Mouse (Mus musculus) hindbrain, embryonic 14.5 days (tissue): Measurements from ENCODE around the gene Gmnc. TPM values are rescaled to one million over a fixed set of nuclear protein-coding genes. Genes with fewer than 3 reads are reported as not detected.

Experiments used
- ATAC-seq: fragments of 200-750 bp; cut with Nextera tagmentation; 2 replicates; pipeline ENCODE4 v1.8.0; 2017; ENCODE audit warnings: moderate number of reproducible peaks, mild to moderate bottlenecking, moderate TSS enrichment, moderate library complexity; ENCODE audit not compliant: low FRiP score
- DNase-seq: peaks from one replicate; pipeline ENCODE4 v3.0.0-alpha.2; 2015; ENCODE audit warnings: low spot score
- H3K27ac ChIP-seq: fragments of 300-500 bp; sonication (generic); 2 replicates; pipeline ENCODE4 v1.5.1; 2014; ENCODE audit warnings: mild to moderate bottlenecking, moderate library complexity
- H3K27me3 ChIP-seq: fragments of 300-500 bp; sonication (generic); 2 replicates; pipeline ENCODE4 v1.6.1; 2014; ENCODE audit warnings: mild to moderate bottlenecking, low read length, mixed read lengths; ENCODE audit not compliant: control insufficient read depth, insufficient read depth
- H3K36me3 ChIP-seq: fragments of 300-500 bp; sonication (generic); replicated peaks from 2 replicates; pipeline ENCODE4 v1.6.1; 2014; ENCODE audit not compliant: control insufficient read depth, insufficient read depth
- H3K4me1 ChIP-seq: fragments of 300-500 bp; sonication (generic); replicated peaks from 2 replicates; pipeline ENCODE4 v1.6.1; 2014; ENCODE audit warnings: antibody characterized with exemption, low read length, mixed read lengths; ENCODE audit not compliant: control insufficient read depth, insufficient read depth
- H3K4me2 ChIP-seq: fragments of 300-500 bp; sonication (generic); replicated peaks from 2 replicates; pipeline ENCODE4 v1.6.1; 2014; ENCODE audit warnings: mild to moderate bottlenecking, moderate library complexity
- H3K4me3 ChIP-seq: fragments of 300-500 bp; sonication (generic); replicated peaks from 2 replicates; pipeline ENCODE4 v1.5.1; 2014; ENCODE audit warnings: mild to moderate bottlenecking, low read length
- H3K9ac ChIP-seq: fragments of 300-500 bp; sonication (generic); 2 replicates; pipeline ENCODE4 v1.6.1; 2014
- H3K9me3 ChIP-seq: fragments of 300-500 bp; sonication (generic); 2 replicates; pipeline ENCODE4 v1.6.1; 2016; ENCODE audit warnings: low read length; ENCODE audit not compliant: control insufficient read depth
- WGBS: fragments of 180-500 bp; shearing (Covaris S2); extraction: QIAGEN DNeasy Blood & Tissue Kit; methylation state at CpG from one replicate; pipeline ENCODE4 v1.1.7; 2014; 5-methylcytosine and 5-hydroxymethylcytosine counted together
- polyA plus RNA-seq: library from polyadenylated mRNA; unstranded; fragments of >200 nt; fragmentation: Nextera tagmentation; extraction: Ambion mirVana; gene quantifications from 2 replicates; pipeline ENCODE4 v1.2.1, GENCODE M21; 2014

Gene Gmnc
- polyA plus RNA-seq = 1.1 and 2.1 TPM in 2 replicates

GRCm38 (mm10) chr16:26991477-26992300, at the start of gene Gmnc:
Gmnc (minus strand) TSS chr16:26991652.
- Histone ChIP-seq H3K4me2 (no peak within 1 kb of the TSS), H3K27me3 (0 out of 2 replicates have a peak, but pooled peaks cover 1% of the 10 kb centered on the region), H3K9ac (no peak within 1 kb of the TSS), H3K36me3 (no peaks in the 10 kb centered on the region), H3K9me3 (no peaks in the 10 kb centered on the region), H3K4me1 (no peaks in the 10 kb centered on the region), H3K4me3 (no peak within 1 kb of the TSS), H3K27ac (no peak within 1 kb of the TSS)
- 57% methylated on average over 13 of the region's 13 CpGs for WGBS
- ATAC-seq (peak; percentile 57; the same call in 1 of the 2 replicates), DNase-seq (no peak)

- H3K9ac ChIP-seq = no peak overlapping the region
- 86% methylated on average over 2 of the region's 2 CpGs for WGBS
- ATAC-seq (no peak), DNase-seq (no peak)
- no peak overlapping the region for H3K27ac ChIP-seq
- H3K4me2 ChIP-seq = no peak overlapping the region
- H3K27me3 ChIP-seq = no peaks in the 10 kb centered on the region
- H3K4me1 ChIP-seq = no peaks in the 10 kb centered on the region
- H3K4me3 ChIP-seq = no peak overlapping the region
- H3K36me3 ChIP-seq = no peaks in the 10 kb centered on the region
- no peaks in the 10 kb centered on the region for H3K9me3 ChIP-seq
Measured at GRCm38 (mm10) chr16:27027281-27027680, 35.8 kb upstream of the Gmnc start.

GRCm38 (mm10) chr16:27026226-27026625, 34.8 kb upstream of the Gmnc start:
- WGBS = 89% methylated on average over 4 of the region's 4 CpGs

GRCm38 (mm10) chr16:27022746-27023145, 31.3 kb upstream of the Gmnc start:
- no peak overlapping the region for H3K9ac ChIP-seq
- H3K4me2 ChIP-seq = no peak overlapping the region
- no peaks in the 10 kb centered on the region for H3K9me3 ChIP-seq
- no peaks in the 10 kb centered on the region for H3K27me3 ChIP-seq
- H3K4me1 ChIP-seq = no peaks in the 10 kb centered on the region
- H3K4me3 ChIP-seq = no peak overlapping the region
- DNase-seq = no peak
- H3K36me3 ChIP-seq = no peaks in the 10 kb centered on the region
- H3K27ac ChIP-seq = no peak overlapping the region
- ATAC-seq = no peak
- WGBS = 97% methylated on average over 2 of the region's 2 CpGs

More at GRCm38 (mm10) chr16:27026226-27026625, 34.8 kb upstream of the Gmnc start:
- H3K27me3 ChIP-seq = no peaks in the 10 kb centered on the region
- H3K27ac ChIP-seq = no peak overlapping the region
- ATAC-seq (no peak), DNase-seq (no peak)
- H3K36me3 ChIP-seq = no peaks in the 10 kb centered on the region
- no peaks in the 10 kb centered on the region for H3K4me1 ChIP-seq
- no peak overlapping the region for H3K4me2 ChIP-seq
- H3K4me3 ChIP-seq = no peak overlapping the region
- no peaks in the 10 kb centered on the region for H3K9me3 ChIP-seq
- no peak overlapping the region for H3K9ac ChIP-seq

GRCm38 (mm10) chr16:27017309-27017708, 25.9 kb upstream of the Gmnc start:
- DNase-seq (no peak), ATAC-seq (no peak)
- WGBS = 46% methylated on average over 4 of the region's 4 CpGs

GRCm38 (mm10) chr16:27002714-27003113, 11.3 kb upstream of the Gmnc start:
- Histone ChIP-seq H3K27me3 (no peaks in the 10 kb centered on the region), H3K4me2 (no peak overlapping the region), H3K9me3 (no peaks in the 10 kb centered on the region), H3K27ac (no peak overlapping the region), H3K36me3 (no peaks in the 10 kb centered on the region), H3K4me1 (peaks cover 8% of the 10 kb centered on the region), H3K9ac (no peak overlapping the region), H3K4me3 (no peak overlapping the region)
- 94% methylated on average over 1 of the region's 1 CpGs for WGBS
- ATAC-seq (no peak), DNase-seq (no peak)

More at GRCm38 (mm10) chr16:27017309-27017708, 25.9 kb upstream of the Gmnc start:
- Histone ChIP-seq H3K27ac (no peak overlapping the region), H3K9ac (no peak overlapping the region), H3K27me3 (no peaks in the 10 kb centered on the region), H3K9me3 (no peaks in the 10 kb centered on the region), H3K4me2 (no peak overlapping the region), H3K4me1 (no peaks in the 10 kb centered on the region), H3K4me3 (no peak overlapping the region), H3K36me3 (no peaks in the 10 kb centered on the region)

GRCm38 (mm10) chr16:26999563-26999962, 8.1 kb upstream of the Gmnc start:
- Histone ChIP-seq H3K4me2 (no peak overlapping the region), H3K4me1 (peaks cover 8% of the 10 kb centered on the region), H3K4me3 (no peak overlapping the region), H3K36me3 (no peaks in the 10 kb centered on the region), H3K27ac (no peak overlapping the region), H3K27me3 (0 out of 2 replicates have a peak, but pooled peaks cover 6% of the 10 kb centered on the region), H3K9ac (no peak overlapping the region), H3K9me3 (no peaks in the 10 kb centered on the region)
- no peak for DNase-seq
- peak; percentile 92 for ATAC-seq
- 4% methylated on average over 2 of the region's 2 CpGs for WGBS

- H3K4me3 ChIP-seq = no peak overlapping the region
Measured at GRCm38 (mm10) chr16:26989415-26990315, 1.8 kb downstream of the Gmnc start.

GRCm38 (mm10) chr16:26988188-26988587, 3.3 kb downstream of the Gmnc start:
- DNase-seq = no peak
- no peaks in the 10 kb centered on the region for H3K9me3 ChIP-seq
- no peaks in the 10 kb centered on the region for H3K4me1 ChIP-seq
- H3K36me3 ChIP-seq = no peaks in the 10 kb centered on the region
- no peaks in the 10 kb centered on the region for H3K27me3 ChIP-seq
- no peak overlapping the region for H3K4me3 ChIP-seq
- no peak overlapping the region for H3K9ac ChIP-seq
- 96% methylated on average over 1 of the region's 1 CpGs for WGBS
- ATAC-seq = no peak
- H3K4me2 ChIP-seq = no peak overlapping the region
- no peak overlapping the region for H3K27ac ChIP-seq

More at GRCm38 (mm10) chr16:26989415-26990315, 1.8 kb downstream of the Gmnc start:
- H3K4me1 ChIP-seq = no peaks in the 10 kb centered on the region
- DNase-seq (no peak), ATAC-seq (peak; percentile 71)
- peak overlapping the region; percentile 30 for H3K4me2 ChIP-seq
- no peaks in the 10 kb centered on the region for H3K36me3 ChIP-seq
- H3K27ac ChIP-seq = no peak overlapping the region
- H3K27me3 ChIP-seq = no peaks in the 10 kb centered on the region
- H3K9me3 ChIP-seq = no peaks in the 10 kb centered on the region
- H3K9ac ChIP-seq = 0 out of 2 replicates have a peak overlapping the region, but pooled peaks have one; percentile 20
- 69% methylated on average over 19 of the region's 19 CpGs for WGBS
